Comparison of ENCODE assay signal across 27 mouse cellular contexts in the genomic region with DNA sequence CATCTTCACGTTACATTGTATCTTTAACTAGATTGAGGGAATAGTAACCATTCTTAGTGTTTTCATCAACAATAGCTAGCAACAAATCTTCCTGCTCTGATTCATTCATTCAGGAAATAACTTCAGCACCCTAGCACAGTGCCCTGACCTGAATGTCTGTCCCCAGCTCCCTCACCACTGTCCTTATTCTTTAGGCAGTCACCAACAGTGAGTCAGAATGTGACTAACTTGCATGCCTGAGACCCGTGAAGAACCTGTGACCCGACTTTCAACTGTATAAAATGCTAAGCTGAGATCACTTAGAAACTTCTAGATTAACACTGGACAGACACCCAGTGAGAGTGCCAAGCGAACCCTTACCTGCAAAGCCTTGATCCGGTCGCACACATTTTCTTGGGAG.
A peak's percentile ranks its signal among the peaks of the same experiment; 100 is the strongest.
DNase-seq lines count a peak whose midpoint lies in the region; TF ChIP-seq lines count a peak whose summit lies in the region.
"Had no signal": no experiment of that assay in that cellular context is flagged by ENCODE, and none has a peak within 500 bp of the region (broad histone marks: within the 10 kb centered on the region; RNA-seq: fewer than 3 reads in every experiment).

No protein-coding gene starts in this region.

- peaks cover 8% of the 10 kb centered on the region; the same call in 1 of the 2 replicates for H3K4me1 ChIP-seq in brown adipose tissue, adult 24 weeks (ENCODE audit: control insufficient read depth, insufficient read depth, insufficient read length, low read length)
- H3K4me1 ChIP-seq: embryonic facial prominence, embryonic 15.5 days; heart, embryonic 13.5 days; hindbrain, embryonic 13.5 days; liver, embryonic 13.5 days; midbrain, embryonic 10.5 days; midbrain, embryonic 15.5 days; stomach, embryonic 15.5 days had no signal

- no peak for DNase-seq in gastrocnemius, adult 2 months
- no peak for DNase-seq in gastrocnemius, postnatal 10 days
- peak; percentile 30 for DNase-seq in urinary bladder, postnatal 14 days (ENCODE audit: low spot score)
- DNase-seq in urinary bladder, postnatal 10 days (ENCODE audit: low spot score): no peak
- DNase-seq in kidney, adult 8-10 months: no peak
- DNase-seq: cerebellum, adult 8-10 months; cerebellum, postnatal 25 days; gastrocnemius, postnatal 36 days; kidney, adult 9 months; kidney, postnatal 14 days; layer of hippocampus, adult 9-11 months; liver, embryonic 13.5 days; lung, postnatal 14 days; right cerebral cortex, postnatal 25 days; thymus, adult 2 months; thymus, postnatal 36 days had no signal

- H3K27ac ChIP-seq in gastrocnemius, adult 2 months: peak overlapping the region; percentile 76
- peak overlapping the region; percentile 91 for H3K27ac ChIP-seq in brown adipose tissue, adult 24 weeks (replicated peaks; ENCODE audit: low read depth, low read length)
- H3K27ac ChIP-seq: embryonic facial prominence, embryonic 10.5 days; embryonic facial prominence, embryonic 15.5 days; forebrain, embryonic 13.5 days; heart, embryonic 13.5 days; hindbrain, embryonic 13.5 days; limb, embryonic 10.5 days; limb, embryonic 15.5 days; liver, embryonic 13.5 days; midbrain, embryonic 10.5 days; midbrain, embryonic 15.5 days had no signal

- intact Hi-C loops in gastrocnemius, adult 2 months (cut with DNase I): no loop called here

- no peak overlapping the region for H3K4me3 ChIP-seq in gastrocnemius, adult 2 months
- no peak overlapping the region for H3K4me3 ChIP-seq in brown adipose tissue, adult 24 weeks (ENCODE audit: insufficient read depth, low read depth, low read length)
- H3K4me3 ChIP-seq: embryonic facial prominence, embryonic 10.5 days; embryonic facial prominence, embryonic 15.5 days; forebrain, embryonic 13.5 days; heart, embryonic 13.5 days; hindbrain, embryonic 13.5 days; limb, embryonic 10.5 days; limb, embryonic 15.5 days; liver, embryonic 13.5 days; midbrain, embryonic 10.5 days; midbrain, embryonic 15.5 days; stomach, embryonic 15.5 days had no signal

- no peak for TF ChIP-seq CTCF in gastrocnemius, adult 2 months (IDR thresholded peaks at IDR 0.05)
